Comparison of ENCODE assay signal across 19 mouse cellular contexts in the genomic region with DNA sequence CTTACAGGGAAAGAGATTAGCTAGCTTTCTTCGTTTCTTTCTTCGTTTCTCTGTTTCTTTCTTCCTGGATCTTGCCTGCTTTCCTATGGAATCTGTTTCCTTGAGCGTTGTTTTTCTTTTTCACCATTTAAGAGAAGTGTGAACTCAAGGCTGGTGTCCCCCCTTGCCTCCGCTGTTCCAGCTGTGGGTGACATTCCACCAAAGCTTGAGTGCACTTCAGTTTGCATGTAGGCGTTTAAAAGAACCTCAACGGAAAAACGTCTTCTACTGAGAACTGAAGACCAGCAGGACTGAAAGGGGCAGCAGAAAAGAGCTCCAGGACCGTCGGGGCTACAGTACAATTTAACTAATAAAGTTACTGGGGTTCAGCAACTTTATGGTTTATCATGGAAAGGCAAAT. TPM values are rescaled to one million over a fixed set of nuclear protein-coding genes. Genes with fewer than 3 reads are reported as not detected.
DNase-seq lines count a peak whose midpoint lies in the region; ATAC-seq and TF ChIP-seq lines count a peak whose summit lies in the region.
"Had no signal": no experiment of that assay in that cellular context is flagged by ENCODE, and none has a peak within 500 bp of the region (broad histone marks: within the 10 kb centered on the region; RNA-seq: fewer than 3 reads in every experiment).

No protein-coding gene starts in this region.

- WGBS in heart, postnatal 0 days = 62% methylated on average over 9 of the region's 9 CpGs
- 49% methylated on average over 9 of the region's 9 CpGs for WGBS in lung, postnatal 0 days
- 60% methylated on average over 9 of the region's 9 CpGs for whole genome bisulfite sequencing in bone marrow, adult 2 months

- no peak overlapping the region for H3K4me2 ChIP-seq in heart, postnatal 0 days (ENCODE audit: low read depth, low read length)
- no peak overlapping the region for H3K4me2 ChIP-seq in lung, postnatal 0 days (replicated peaks; ENCODE audit: low read depth, low read length)
- H3K4me2 ChIP-seq: forebrain, embryonic 12.5 days; heart, embryonic 12.5 days; limb, embryonic 15.5 days had no signal

- DNase-seq in heart, postnatal 0 days (ENCODE audit: low spot score) = no peak
- DNase-seq in heart, postnatal 4 days = no peak
- DNase-seq in lung, postnatal 0 days (ENCODE audit: low spot score) = peak; percentile 24
- no peak for DNase-seq in lung, adult 18-20 months
- DNase-seq in naive thymus-derived CD4-positive, alpha-beta T cell, adult 2 months (ENCODE audit: low read depth) = peak; percentile 55
- DNase-seq: cerebellum, adult 8-10 months; kidney, adult 11 months; lung, postnatal 36 days had no signal

- H3K4me3 ChIP-seq in heart, postnatal 0 days (ENCODE audit: low read depth, low read length) = no peak overlapping the region
- H3K4me3 ChIP-seq in lung, postnatal 0 days (ENCODE audit: low read depth, low read length) = no peak overlapping the region
- no peak overlapping the region for H3K4me3 ChIP-seq in bone marrow, adult 2 months (replicated peaks; ENCODE audit: control insufficient read depth, low read depth, low read length)
- H3K4me3 ChIP-seq: embryonic facial prominence, embryonic 10.5 days; forebrain, embryonic 12.5 days; heart, embryonic 12.5 days; hindbrain, embryonic 10.5 days; limb, embryonic 15.5 days had no signal

- no peaks in the 10 kb centered on the region for H3K4me1 ChIP-seq in heart, postnatal 0 days (ENCODE audit: control insufficient read depth, insufficient read depth)
- H3K4me1 ChIP-seq in lung, postnatal 0 days (ENCODE audit: insufficient read depth, low read depth, low read length) = no peaks in the 10 kb centered on the region
- H3K4me1 ChIP-seq in bone marrow, adult 2 months (ENCODE audit: control insufficient read depth, insufficient read depth, low read length) = peaks cover 4% of the 10 kb centered on the region; the same call in 1 of the 2 replicates

- H3K36me3 ChIP-seq in heart, postnatal 0 days (replicated peaks; ENCODE audit: control insufficient read depth, insufficient read depth, low read length) = no peaks in the 10 kb centered on the region
- no peaks in the 10 kb centered on the region for H3K36me3 ChIP-seq in lung, postnatal 0 days (ENCODE audit: insufficient read depth, low read length)
- H3K36me3 ChIP-seq: embryonic facial prominence, embryonic 10.5 days; forebrain, embryonic 12.5 days; heart, embryonic 12.5 days; hindbrain, embryonic 10.5 days; limb, embryonic 15.5 days had no signal

- no peak for TF ChIP-seq CTCF in heart, postnatal 0 days (IDR thresholded peaks at IDR 0.05; ENCODE audit: low read depth)
- TF ChIP-seq CTCF in lung, postnatal 0 days (IDR thresholded peaks at IDR 0.05) = no peak
- no peak for TF ChIP-seq CTCF in bone marrow, adult 2 months (IDR thresholded peaks at IDR 0.05; ENCODE audit: control insufficient read depth, insufficient read depth, low read length)

- no peaks in the 10 kb centered on the region for H3K9me3 ChIP-seq in heart, postnatal 0 days (replicated peaks; ENCODE audit: control insufficient read depth, low read length)
- H3K9me3 ChIP-seq in lung, postnatal 0 days (ENCODE audit: low read length) = no peaks in the 10 kb centered on the region
- H3K9me3 ChIP-seq: embryonic facial prominence, embryonic 10.5 days; forebrain, embryonic 12.5 days; heart, embryonic 12.5 days; hindbrain, embryonic 10.5 days; limb, embryonic 15.5 days had no signal

- no peaks in the 10 kb centered on the region for H3K27me3 ChIP-seq in heart, postnatal 0 days (ENCODE audit: control insufficient read depth, insufficient read depth, low read length)
- H3K27me3 ChIP-seq in lung, postnatal 0 days (replicated peaks; ENCODE audit: insufficient read depth, low read length) = no peaks in the 10 kb centered on the region
- H3K27me3 ChIP-seq: heart, embryonic 12.5 days had no signal

- TF ChIP-seq EP300 in heart, postnatal 0 days (IDR thresholded peaks at IDR 0.05; ENCODE audit: low read depth) = no peak
- no peak for TF ChIP-seq EP300 in lung, postnatal 0 days (IDR thresholded peaks at IDR 0.05)

- TF ChIP-seq POLR2A in bone marrow, adult 2 months (IDR thresholded peaks at IDR 0.05; ENCODE audit: borderline replicate concordance, control insufficient read depth, low read depth, low read length) = no peak

- H3K9ac ChIP-seq in heart, postnatal 0 days (replicated peaks; ENCODE audit: low read depth, low read length) = no peak overlapping the region
- no peak overlapping the region for H3K9ac ChIP-seq in lung, postnatal 0 days (replicated peaks; ENCODE audit: low read depth)
- H3K9ac ChIP-seq: forebrain, embryonic 12.5 days; heart, embryonic 12.5 days; limb, embryonic 15.5 days had no signal

- ATAC-seq in heart, postnatal 0 days (ENCODE audit: insufficient read depth, low read depth) = no peak
- ATAC-seq in lung, postnatal 0 days = no peak
- ATAC-seq in erythroid progenitor cell, adult 5-6 weeks (replicated peaks; ENCODE audit: low FRiP score, poor library complexity, severe bottlenecking) = no peak
- ATAC-seq: midbrain, embryonic 16.5 days had no signal

- 0 out of 2 replicates have a peak overlapping the region, but pooled peaks have one; percentile 25 for H3K27ac ChIP-seq in heart, postnatal 0 days (ENCODE audit: low read depth)
- H3K27ac ChIP-seq in lung, postnatal 0 days (ENCODE audit: low read length) = no peak overlapping the region
- peak overlapping the region; percentile 63 for H3K27ac ChIP-seq in bone marrow, adult 2 months (ENCODE audit: control insufficient read depth, insufficient read depth, low read depth, low read length, poor library complexity)
- H3K27ac ChIP-seq: embryonic facial prominence, embryonic 10.5 days; forebrain, embryonic 12.5 days; hindbrain, embryonic 10.5 days; limb, embryonic 15.5 days had no signal

RNA-seq across cellular contexts. Expression of a gene that starts 47.2 kb away (rescaled TPM):
- total RNA-seq in heart, postnatal 0 days (2014; rRNA removed; ENCODE audit: low replicate concordance) = 0.92 and 0.93 TPM in 2 replicates
- polyA plus RNA-seq in heart, postnatal 0 days (2015; fragmentation: Nextera tagmentation; extraction: Ambion mirVana) = 0.15 and 0.23 TPM in 2 replicates
- total RNA-seq in heart, postnatal 4 days (2021) = not detected
- polyA plus RNA-seq in lung, postnatal 0 days (2015; fragmentation: Nextera tagmentation; extraction: Ambion mirVana) = 30.7 and 33.1 TPM in 2 replicates
- polyA plus RNA-seq in bone marrow, adult 2 months (2011; ENCODE audit: insufficient read depth, insufficient read length, low replicate concordance, missing spikeins) = 0.85 TPM in 1 of 2 replicates, not detected in the other
- total RNA-seq in erythroid progenitor cell, adult 5-6 weeks (2015; ENCODE audit: low replicate concordance) = 2.5 and 4.2 TPM in 2 replicates
- 0.61 TPM in 1 of 2 replicates, not detected in the other for total RNA-seq in erythroid progenitor cell, adult 5-6 weeks (2017; ENCODE audit: low replicate concordance)
- total RNA-seq: granulocyte monocyte progenitor cell, adult 5-6 weeks had no signal

RNA-seq across cellular contexts. Expression of a gene that starts 52.4 kb away (rescaled TPM):
- 8.3 TPM in 1 of 2 replicates, not detected in the other for total RNA-seq in heart, postnatal 0 days (2014; rRNA removed; ENCODE audit: low replicate concordance)
- 0.15 TPM in 1 of 2 replicates, not detected in the other for polyA plus RNA-seq in heart, postnatal 0 days (2015; fragmentation: Nextera tagmentation; extraction: Ambion mirVana)
- total RNA-seq in heart, postnatal 4 days (2021) = under 1 TPM; 0.67 to 0.72 TPM
- 0.20 and 0.43 TPM in 2 replicates for polyA plus RNA-seq in lung, postnatal 0 days (2015; fragmentation: Nextera tagmentation; extraction: Ambion mirVana)
- 13.3 and 41.7 TPM in 2 replicates for polyA plus RNA-seq in bone marrow, adult 2 months (2011; ENCODE audit: insufficient read depth, insufficient read length, low replicate concordance, missing spikeins)
- 19.5 and 21.0 TPM in 2 replicates for total RNA-seq in erythroid progenitor cell, adult 5-6 weeks (2015; ENCODE audit: low replicate concordance)
- total RNA-seq in erythroid progenitor cell, adult 5-6 weeks (2017; ENCODE audit: low replicate concordance) = 5.4 and 6.7 TPM in 2 replicates
- total RNA-seq: gastrocnemius, adult 8-10 months; granulocyte monocyte progenitor cell, adult 5-6 weeks had no signal
- polyA plus RNA-seq: midbrain, embryonic 16.5 days had no signal

RNA-seq across cellular contexts. Expression of a gene that starts 54.6 kb away (rescaled TPM):
- 20.6 and 26.5 TPM in 2 replicates for total RNA-seq in heart, postnatal 0 days (2014; rRNA removed; ENCODE audit: low replicate concordance)
- polyA plus RNA-seq in heart, postnatal 0 days (2015; fragmentation: Nextera tagmentation; extraction: Ambion mirVana) = 104 and 113 TPM in 2 replicates
- total RNA-seq in heart, postnatal 4 days (2021) = 10 to 100 TPM; 46.9 to 49.0 TPM
- polyA plus RNA-seq in lung, postnatal 0 days (2015; fragmentation: Nextera tagmentation; extraction: Ambion mirVana) = 86.1 and 96.0 TPM in 2 replicates
- polyA plus RNA-seq in bone marrow, adult 2 months (2011; ENCODE audit: insufficient read depth, insufficient read length, low replicate concordance, missing spikeins) = 25.3 and 33.9 TPM in 2 replicates
- 8.8 and 10.8 TPM in 2 replicates for total RNA-seq in erythroid progenitor cell, adult 5-6 weeks (2015; ENCODE audit: low replicate concordance)
- total RNA-seq in erythroid progenitor cell, adult 5-6 weeks (2017; ENCODE audit: low replicate concordance) = 5.3 and 6.3 TPM in 2 replicates

RNA-seq across cellular contexts. Expression of a gene that starts 57.5 kb away (rescaled TPM):
- total RNA-seq in heart, postnatal 0 days (2014; rRNA removed; ENCODE audit: low replicate concordance) = not detected in 2 replicates
- polyA plus RNA-seq in heart, postnatal 0 days (2015; fragmentation: Nextera tagmentation; extraction: Ambion mirVana) = 0.14 and 0.23 TPM in 2 replicates
- total RNA-seq in heart, postnatal 4 days (2021) = under 1 TPM in 1 of 2 experiments, not detected in 1; 0.17 TPM
- 0.10 and 0.21 TPM in 2 replicates for polyA plus RNA-seq in lung, postnatal 0 days (2015; fragmentation: Nextera tagmentation; extraction: Ambion mirVana)
- 2.2 and 6.5 TPM in 2 replicates for polyA plus RNA-seq in bone marrow, adult 2 months (2011; ENCODE audit: insufficient read depth, insufficient read length, low replicate concordance, missing spikeins)
- total RNA-seq in erythroid progenitor cell, adult 5-6 weeks (2015; ENCODE audit: low replicate concordance) = 7.5 and 8.3 TPM in 2 replicates
- total RNA-seq in erythroid progenitor cell, adult 5-6 weeks (2017; ENCODE audit: low replicate concordance) = 3.1 and 13.2 TPM in 2 replicates
- total RNA-seq: gastrocnemius, adult 8-10 months; left cerebral cortex, postnatal 10 days had no signal
- polyA plus RNA-seq: forebrain, embryonic 12.5 days had no signal

Comparison
In these comparisons a context has a peak if more than half of its experiments do, and no peak if none do; other contexts are left out.
1. DNase-seq: peak in lung, postnatal 0 days (single experiment) and naive thymus-derived CD4-positive, alpha-beta T cell, adult 2 months (single experiment); none in heart, postnatal 0 days (single experiment), heart, postnatal 4 days (single experiment) and lung, adult 18-20 months (0 of 2).